8 mouse cellular contexts compared by ENCODE assay signal in the genomic region with DNA sequence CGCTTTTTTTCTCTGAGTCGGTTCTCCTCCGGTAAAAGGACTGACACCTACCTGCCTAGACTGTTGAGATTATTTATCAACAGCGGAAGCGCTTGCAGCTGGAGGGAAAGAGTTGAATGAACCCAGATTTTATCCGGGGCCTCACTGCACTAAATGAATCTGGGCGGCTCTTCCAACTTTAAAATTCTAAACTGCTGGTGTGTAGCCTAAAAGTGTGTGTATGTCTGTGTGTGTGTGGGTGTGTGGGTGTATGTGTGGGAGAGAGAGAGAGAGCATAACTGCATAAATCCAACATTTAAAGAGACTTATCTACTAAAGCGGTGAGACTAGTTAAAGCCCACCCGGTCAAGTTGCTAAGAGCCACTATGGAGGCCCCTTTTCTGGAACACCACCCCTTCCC. TPM values are rescaled to one million over a fixed set of nuclear protein-coding genes. Genes with fewer than 3 reads are reported as not detected.
DNase-seq lines count a peak whose midpoint lies in the region; ATAC-seq and TF ChIP-seq lines count a peak whose summit lies in the region.

No protein-coding gene starts in this region.

- peaks cover 39% of the 10 kb centered on the region for H3K79me3 ChIP-seq in C2C12 (ENCODE audit: low read depth)

- peak overlapping the region; percentile 70 for H3ac ChIP-seq in C2C12 (ENCODE audit: control insufficient read depth, insufficient read length, low read depth)

- peaks cover 42% of the 10 kb centered on the region for H3K79me2 ChIP-seq in C2C12 (ENCODE audit: control insufficient read depth, insufficient read depth)

- no peaks in the 10 kb centered on the region for H3K27me3 ChIP-seq in heart, embryonic 13.5 days (replicated peaks)
- no peaks in the 10 kb centered on the region for H3K27me3 ChIP-seq in C2C12 (ENCODE audit: control insufficient read depth, insufficient read depth, insufficient read length)
- no peaks in the 10 kb centered on the region for H3K27me3 ChIP-seq in forebrain, embryonic 11.5 days (ENCODE audit: control insufficient read depth, insufficient read depth, low read length)
- no peaks in the 10 kb centered on the region for H3K27me3 ChIP-seq in liver, embryonic 13.5 days

- 24% methylated on average over 9 of the region's 9 CpGs for WGBS in heart, embryonic 13.5 days
- 30% methylated on average over 9 of the region's 9 CpGs for WGBS in forebrain, embryonic 11.5 days
- 25% methylated on average over 9 of the region's 9 CpGs for WGBS in liver, embryonic 13.5 days (ENCODE audit: insufficient replicate concordance)

- no peak for TF ChIP-seq CTCF in C2C12 (IDR thresholded peaks at IDR 0.05; ENCODE audit: control insufficient read depth, insufficient read depth, insufficient read length)

- H3K27ac ChIP-seq in heart, embryonic 13.5 days (replicated peaks): peak overlapping the region; percentile 63
- H3K27ac ChIP-seq in forebrain, embryonic 11.5 days (ENCODE audit: low read depth, low read length): no peak overlapping the region
- 0 out of 2 replicates have a peak overlapping the region, but pooled peaks have one; percentile 36 for H3K27ac ChIP-seq in liver, embryonic 13.5 days

- peak overlapping the region; percentile 96 for H3K4me3 ChIP-seq in heart, embryonic 13.5 days
- H3K4me3 ChIP-seq in C2C12 (ENCODE audit: insufficient read depth, poor library complexity, severe bottlenecking): peak overlapping the region; percentile 97
- peak overlapping the region; percentile 67 for H3K4me3 ChIP-seq in forebrain, embryonic 11.5 days (ENCODE audit: low read depth, low read length)
- peak overlapping the region; percentile 88 for H3K4me3 ChIP-seq in liver, embryonic 13.5 days (replicated peaks)

- no peak for ATAC-seq in heart, embryonic 13.5 days (ENCODE audit: extremely low read depth, insufficient number of reproducible peaks, low FRiP score, low TSS enrichment)
- no peak for ATAC-seq in forebrain, embryonic 11.5 days (replicated peaks; ENCODE audit: low FRiP score)
- ATAC-seq in liver, embryonic 13.5 days (ENCODE audit: low read depth): no peak

- peaks cover 30% of the 10 kb centered on the region for H3K4me1 ChIP-seq in heart, embryonic 13.5 days
- no peaks in the 10 kb centered on the region; the same call in 1 of the 2 replicates for H3K4me1 ChIP-seq in forebrain, embryonic 11.5 days (replicated peaks; ENCODE audit: control insufficient read depth, insufficient read depth, low read length)
- H3K4me1 ChIP-seq in liver, embryonic 13.5 days (replicated peaks): peaks cover 27% of the 10 kb centered on the region

- peak overlapping the region; percentile 71 for H3K4me2 ChIP-seq in heart, embryonic 13.5 days
- H3K4me2 ChIP-seq in forebrain, embryonic 11.5 days (ENCODE audit: low read depth, low read length, severe bottlenecking): peak overlapping the region; percentile 54
- peak overlapping the region; percentile 99 for H3K4me2 ChIP-seq in liver, embryonic 13.5 days

- no peak for DNase-seq in heart, adult 18-20 months
- no peak for DNase-seq in forebrain, embryonic 11.5 days (ENCODE audit: low spot score)
- DNase-seq in liver, embryonic 13.5 days: no peak
- DNase-seq in adrenal gland, adult 18-20 months (ENCODE audit: low spot score in 2 of 2): no peak
- no peak for DNase-seq in yolk sac, embryonic 10.5 days (ENCODE audit: low spot score)
- no peak for DNase-seq in urinary bladder, postnatal 10 days (ENCODE audit: low spot score)

- peak overlapping the region; percentile 85 for H3K9ac ChIP-seq in heart, embryonic 13.5 days
- peak overlapping the region; percentile 55 for H3K9ac ChIP-seq in forebrain, embryonic 11.5 days (ENCODE audit: low read length)
- H3K9ac ChIP-seq in liver, embryonic 13.5 days: peak overlapping the region; percentile 71

- H3K36me3 ChIP-seq in heart, embryonic 13.5 days: no peaks in the 10 kb centered on the region
- peaks cover 20% of the 10 kb centered on the region for H3K36me3 ChIP-seq in C2C12 (ENCODE audit: control insufficient read depth, insufficient read depth)
- no peaks in the 10 kb centered on the region for H3K36me3 ChIP-seq in forebrain, embryonic 11.5 days (ENCODE audit: control insufficient read depth, insufficient read depth, low read length)
- no peaks in the 10 kb centered on the region for H3K36me3 ChIP-seq in liver, embryonic 13.5 days

- no peaks in the 10 kb centered on the region for H3K9me3 ChIP-seq in heart, embryonic 13.5 days
- H3K9me3 ChIP-seq in forebrain, embryonic 11.5 days (ENCODE audit: control insufficient read depth, low read length): no peaks in the 10 kb centered on the region
- H3K9me3 ChIP-seq in liver, embryonic 13.5 days (replicated peaks): no peaks in the 10 kb centered on the region

TF ChIP-seq in C2C12, 6 proteins besides CTCF, POLR2A, EP300 and RAD21:
- TF ChIP-seq FOSL1 (IDR thresholded peaks at IDR 0.05; ENCODE audit: insufficient read depth, low read length, poor library complexity, severe bottlenecking) (no peak), CEBPB (IDR thresholded peaks at IDR 0.05; ENCODE audit: low read depth) (no peak), MYOG (IDR thresholded peaks at IDR 0.05; ENCODE audit: control insufficient read depth, extremely low read depth, insufficient read length) (no peak), USF1 (IDR thresholded peaks at IDR 0.05; ENCODE audit: low read depth) (no peak), MAX (IDR thresholded peaks at IDR 0.05) (no peak), MYOD1 (IDR thresholded peaks at IDR 0.05; ENCODE audit: control insufficient read depth, insufficient read length, low read depth) (no peak)

RNA-seq across cellular contexts. Expression of gene Mrtfa, which starts 0.7 kb away (rescaled TPM):
- 13.9 and 15.9 TPM in 2 replicates for polyA plus RNA-seq in heart, embryonic 13.5 days (2015; fragmentation: Nextera tagmentation; extraction: Ambion mirVana)
- total RNA-seq in heart, adult 18-20 months (2021): 10 to 100 TPM in 1 of 2 experiments, 1 to 10 TPM in 1; 8.6 to 10.1 TPM
- polyA plus RNA-seq in C2C12 (2012; fragmentation: generic; extraction: Trizol): 42.2 TPM
- 29.7 and 30.5 TPM in 2 replicates for polyA plus RNA-seq in forebrain, embryonic 11.5 days (2014; fragmentation: Nextera tagmentation; extraction: Ambion mirVana)
- polyA plus RNA-seq in liver, embryonic 13.5 days (2015; fragmentation: Nextera tagmentation; extraction: Ambion mirVana): 3.9 and 4.9 TPM in 2 replicates
- 10 to 100 TPM; 24.3 to 29.4 TPM for total RNA-seq in adrenal gland, adult 18-20 months (2021)

RNA-seq across cellular contexts. Expression of gene Mchr1, which starts 44.0 kb away (rescaled TPM):
- polyA plus RNA-seq in heart, embryonic 13.5 days (2015; fragmentation: Nextera tagmentation; extraction: Ambion mirVana): 0.08 TPM in 1 of 2 replicates, not detected in the other
- total RNA-seq in heart, adult 18-20 months (2021): not detected
- polyA plus RNA-seq in C2C12 (2012; fragmentation: generic; extraction: Trizol): 0.81 TPM
- 0.49 TPM in 1 of 2 replicates, not detected in the other for polyA plus RNA-seq in forebrain, embryonic 11.5 days (2014; fragmentation: Nextera tagmentation; extraction: Ambion mirVana)
- 0.05 and 0.10 TPM in 2 replicates for polyA plus RNA-seq in liver, embryonic 13.5 days (2015; fragmentation: Nextera tagmentation; extraction: Ambion mirVana)
- under 1 TPM; 0.23 to 0.51 TPM for total RNA-seq in adrenal gland, adult 18-20 months (2021)
